Mouse (Mus musculus): ENCODE data around the gene Camk2n1.
"Not testable (repeated sequence)": the region's sequence is repeated elsewhere in the genome, so short reads cannot be mapped to it uniquely, and the experiment has no call there.

Gene Camk2n1

DNA sequence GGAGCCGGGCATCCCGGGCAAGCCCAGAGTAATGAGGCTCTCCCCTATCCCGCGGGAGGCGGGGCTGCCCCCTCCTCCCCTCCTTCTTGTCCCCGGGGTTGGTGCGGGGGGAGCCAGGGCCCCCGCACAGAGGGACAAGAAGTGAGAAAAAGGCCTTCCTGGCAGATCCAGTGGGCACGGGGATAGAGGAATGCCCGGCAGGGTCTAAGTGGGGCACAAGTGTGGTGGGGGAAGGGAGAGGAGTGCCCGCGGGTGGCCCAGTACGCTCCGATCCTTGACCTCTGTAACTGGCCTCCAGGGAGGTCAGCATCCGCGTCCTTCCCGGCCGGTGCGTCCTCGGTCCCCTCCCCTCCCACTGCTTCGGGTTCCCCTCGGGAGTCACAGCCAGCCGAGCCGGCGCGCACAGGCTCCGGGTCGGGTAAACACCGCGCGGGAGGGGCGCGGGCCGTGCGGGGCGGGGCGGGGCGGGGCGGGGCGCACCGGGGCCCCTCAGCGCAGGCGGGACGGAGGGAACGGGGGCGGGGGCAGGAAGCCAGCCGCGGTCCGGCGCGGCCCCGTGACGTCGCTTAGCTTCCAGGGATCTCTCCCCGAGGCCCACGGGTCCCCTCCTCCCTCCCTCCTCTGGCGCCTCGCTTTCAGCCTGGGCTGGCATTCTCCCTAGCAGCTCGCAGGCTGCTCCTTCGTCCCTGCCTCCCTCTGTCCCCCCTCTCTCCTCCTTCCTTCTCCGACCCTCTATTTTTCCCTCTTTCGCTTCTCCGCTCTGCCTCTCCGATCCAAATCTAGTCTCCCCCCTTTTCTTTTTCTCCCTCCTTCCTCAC lies at the start of gene Camk2n1:
Gene Camk2n1 (plus strand): TSS at position 562 of the 818 bp plus-strand sequence.
- peak; percentile 36 for DNase-seq

DNA sequence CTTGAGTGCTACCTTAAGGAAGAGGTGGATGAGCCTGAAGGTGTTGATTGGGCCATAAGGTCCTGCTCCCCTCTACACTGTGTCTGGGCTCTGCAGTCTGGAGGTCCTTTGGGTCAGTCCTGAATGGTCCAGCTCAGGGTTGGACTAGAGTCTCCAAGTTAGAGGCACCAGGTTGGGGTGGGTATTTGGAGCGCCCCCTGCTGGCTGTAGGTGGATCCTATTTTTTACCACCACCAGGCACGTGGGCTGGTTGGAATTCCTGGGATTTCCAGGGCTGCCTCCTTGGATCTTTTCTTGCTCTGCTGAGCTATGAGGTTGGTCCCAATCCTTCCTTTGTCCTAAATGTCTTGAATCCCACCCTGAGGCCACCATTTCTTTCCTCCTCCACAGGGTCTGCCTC lies 49.3 kb upstream of the Camk2n1 start:
- DNase-seq, result peak; percentile 15

DNA sequence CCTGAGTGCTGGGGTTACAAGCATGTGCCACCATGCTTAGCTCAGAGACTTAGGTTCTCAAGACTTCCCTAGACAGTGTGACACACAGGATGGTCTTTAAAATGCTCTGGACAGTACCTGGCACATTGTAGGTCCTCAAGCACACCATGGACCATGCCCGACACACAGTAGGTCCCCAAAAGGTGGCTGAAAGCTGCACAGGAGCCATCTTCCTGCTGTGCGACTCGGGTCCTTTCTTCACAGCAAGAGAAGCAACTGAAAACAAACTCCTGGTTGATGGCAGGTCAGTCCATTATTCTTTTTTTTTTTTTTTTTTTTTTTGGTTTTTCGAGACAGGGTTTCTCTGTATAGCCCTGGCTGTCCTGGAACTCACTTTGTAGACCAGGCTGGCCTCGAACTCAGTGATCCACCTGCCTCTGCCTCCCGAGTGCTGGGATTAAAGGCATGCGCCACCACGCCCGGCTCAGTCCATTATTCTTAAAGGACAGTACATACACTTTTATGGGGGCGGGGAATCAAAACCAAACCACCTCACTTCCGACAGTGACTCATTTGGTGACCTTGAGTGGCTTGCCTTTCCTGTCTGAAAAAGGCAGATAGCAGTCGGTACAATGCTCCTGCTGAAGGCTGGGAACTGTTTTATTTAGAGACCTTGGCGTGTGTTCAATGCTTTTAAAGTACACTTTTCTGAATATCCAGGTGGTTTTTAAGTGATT lies 46.5 kb upstream of the Camk2n1 start:
- no peak for DNase-seq

DNA sequence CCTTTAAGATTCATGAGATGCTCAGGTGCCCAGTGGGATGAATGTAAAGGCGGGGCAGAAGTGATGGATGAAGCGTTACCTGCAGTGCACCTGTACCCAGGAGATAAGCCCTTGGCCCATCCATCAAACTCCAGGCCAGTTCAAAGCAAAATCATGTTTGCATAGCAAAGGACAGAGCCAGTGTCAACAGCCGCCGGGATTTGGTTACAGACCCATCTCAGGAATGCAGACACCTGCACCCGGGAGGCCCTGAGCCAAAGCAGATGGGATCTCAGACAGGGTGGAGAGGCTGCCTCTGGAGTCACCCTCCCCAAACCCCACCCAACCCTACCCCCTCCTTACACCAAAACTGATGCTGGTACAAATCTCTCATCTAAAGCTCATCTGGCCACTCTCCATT lies 43.1 kb upstream of the Camk2n1 start:
- no peak for DNase-seq

DNA sequence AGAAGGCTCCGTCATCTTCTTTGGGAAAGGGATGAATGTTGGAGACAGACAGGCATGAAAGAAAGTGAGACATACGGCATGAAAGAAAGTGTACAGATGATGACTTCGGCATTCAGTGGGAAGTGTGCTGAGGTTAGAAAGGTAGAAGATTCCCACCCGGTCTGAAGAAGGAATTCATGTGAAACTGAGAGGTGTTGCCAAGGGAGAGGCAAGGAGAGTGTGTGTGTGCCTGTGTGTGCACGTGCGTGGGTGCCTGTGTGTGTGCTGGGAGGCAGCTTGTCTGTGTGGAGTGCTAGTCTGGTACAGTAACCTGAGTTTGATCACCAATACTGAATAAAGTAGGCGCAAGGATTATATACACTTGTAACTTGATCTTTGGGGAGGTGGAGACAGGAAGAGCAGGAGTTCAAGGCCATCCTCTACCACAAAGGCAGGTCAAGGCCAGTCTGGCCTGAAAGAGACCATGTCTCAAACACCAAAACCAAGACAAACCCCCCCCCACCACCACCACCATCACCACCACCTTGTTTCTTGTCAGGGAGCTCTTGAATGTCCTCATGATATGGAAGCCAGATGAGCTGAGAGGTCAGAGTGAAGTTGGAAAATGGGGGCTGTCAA lies 42.5 kb upstream of the Camk2n1 start:
- DNase-seq, result no peak

DNA sequence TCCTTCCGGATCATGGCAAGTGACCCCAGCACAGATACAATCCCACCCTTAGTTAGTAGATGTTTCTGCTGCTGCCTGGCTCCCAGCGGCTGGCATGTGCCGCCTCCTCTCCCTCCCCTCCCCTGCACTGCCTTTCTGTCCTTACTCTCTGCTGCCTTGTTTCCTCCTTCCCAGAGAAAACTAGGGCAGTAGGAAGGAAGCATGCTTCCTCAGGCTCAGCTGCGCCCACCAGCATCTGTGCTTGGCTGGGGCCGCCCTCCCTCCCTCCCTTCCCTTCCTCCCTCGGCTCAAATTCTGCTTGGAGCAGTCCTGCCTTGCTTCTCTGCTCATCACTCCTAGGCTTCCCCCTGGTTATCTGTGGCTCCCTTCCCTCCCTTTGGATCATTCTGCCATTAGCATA lies 39.4 kb upstream of the Camk2n1 start:
- DNase-seq, result no peak

DNA sequence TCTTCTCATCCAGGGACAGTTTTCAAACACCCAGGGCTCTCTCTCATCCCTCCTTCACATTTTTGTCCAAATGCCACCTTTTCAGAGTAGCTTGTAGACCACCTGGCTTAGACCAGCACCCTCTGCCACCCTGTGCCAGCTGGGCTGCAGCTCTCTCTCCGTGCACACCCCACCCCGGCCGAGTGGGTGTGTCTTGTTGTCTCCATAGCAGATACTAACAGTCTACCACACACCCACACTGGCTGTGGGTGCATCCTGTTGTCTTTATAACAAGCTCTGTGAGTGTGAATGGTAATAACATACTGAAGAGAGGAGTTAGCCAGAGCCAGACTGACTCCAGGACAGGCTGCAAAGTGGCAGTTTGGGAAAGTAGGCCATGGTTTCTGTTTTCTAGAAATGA lies 38.1 kb upstream of the Camk2n1 start:
- no peak for DNase-seq

DNA sequence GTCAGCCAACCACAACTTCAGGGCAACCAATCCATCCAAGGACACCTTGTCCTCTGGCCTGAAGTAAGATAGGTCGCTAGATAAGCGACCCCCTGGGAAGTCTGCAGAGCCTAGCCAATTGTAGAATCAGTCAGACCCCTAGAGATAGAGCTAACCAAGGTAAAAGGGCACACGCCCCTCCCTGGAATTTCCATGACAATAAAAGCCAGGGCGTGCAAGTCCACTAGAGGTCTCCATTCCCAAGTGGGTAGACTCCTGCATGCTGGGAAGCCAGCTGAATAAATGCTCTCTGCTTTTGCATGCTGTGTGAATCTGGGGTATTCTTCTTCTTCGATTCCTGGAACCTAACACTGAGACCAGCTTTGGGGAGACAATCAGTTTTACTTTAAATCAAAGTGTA lies 37.7 kb upstream of the Camk2n1 start:
- DNase-seq, result no peak

DNA sequence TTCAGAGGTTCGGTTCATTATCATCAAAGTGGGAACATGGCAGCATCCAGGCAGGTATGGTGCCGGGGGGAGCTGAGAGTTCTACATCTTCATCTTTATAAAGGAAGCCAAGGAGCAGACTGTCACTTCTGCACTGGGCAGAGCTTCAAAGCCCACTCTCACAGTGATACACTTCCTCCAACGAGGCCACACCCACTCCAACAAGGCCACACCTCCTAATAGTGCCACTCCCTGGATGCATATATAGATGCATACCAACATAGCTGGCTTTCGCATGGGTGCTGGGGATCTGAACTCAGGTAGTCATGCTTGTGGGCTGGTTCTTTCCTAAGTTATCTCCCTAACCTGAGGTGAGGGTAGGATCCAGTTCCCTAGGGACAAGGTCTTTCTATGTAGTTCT lies 36.2 kb upstream of the Camk2n1 start:
- DNase-seq, result no peak

DNA sequence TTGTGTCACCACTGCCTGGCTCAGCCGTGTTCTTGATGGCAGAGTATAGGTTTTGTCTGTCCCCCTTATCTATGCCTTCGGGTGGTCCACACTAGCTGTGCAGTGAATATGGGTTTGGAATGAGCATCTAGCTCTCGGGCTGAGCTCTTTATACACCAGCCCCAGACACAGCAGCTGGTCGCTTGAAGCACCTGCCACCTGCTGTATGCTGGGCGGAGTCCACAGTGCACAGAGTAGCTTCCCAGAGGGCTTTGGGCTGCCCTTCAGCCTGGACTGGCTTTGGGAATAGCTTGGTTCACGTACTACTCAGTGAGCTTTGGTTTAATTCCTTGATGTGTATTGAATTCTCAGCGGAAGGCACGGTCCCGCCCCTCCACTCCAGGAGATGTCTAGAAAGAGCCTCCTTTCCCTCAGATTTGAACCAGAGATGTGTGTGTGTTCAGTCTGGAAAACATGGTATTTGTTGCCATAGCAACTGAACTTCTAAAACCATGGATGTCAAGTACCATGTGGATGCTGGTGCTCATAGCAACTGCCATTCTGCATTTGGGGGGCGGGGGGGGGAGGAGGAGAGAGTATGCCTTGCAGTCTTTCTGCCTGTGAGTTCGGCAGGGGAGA lies 35.7 kb upstream of the Camk2n1 start:
- DNase-seq, result no peak

DNA sequence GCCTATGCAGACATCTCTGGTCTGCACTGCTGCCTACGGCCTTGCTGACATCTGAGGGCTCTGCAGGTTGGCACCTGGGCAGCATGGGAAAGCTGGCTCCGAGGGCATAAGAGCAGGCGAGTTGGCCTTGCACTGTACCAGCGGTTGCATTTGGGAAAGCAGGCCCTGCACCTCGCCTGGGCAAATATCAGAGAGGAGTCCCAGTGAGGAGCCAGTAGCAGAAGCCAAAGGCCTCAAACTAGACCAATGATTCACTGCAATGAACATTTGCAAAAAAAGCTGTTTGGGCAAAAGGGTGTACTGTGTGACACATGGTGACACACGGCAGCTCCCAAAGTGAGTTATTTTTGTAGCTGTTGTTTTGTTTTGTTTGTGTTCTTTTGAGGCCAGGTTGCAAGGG lies 29.1 kb upstream of the Camk2n1 start:
- no peak for DNase-seq

DNA sequence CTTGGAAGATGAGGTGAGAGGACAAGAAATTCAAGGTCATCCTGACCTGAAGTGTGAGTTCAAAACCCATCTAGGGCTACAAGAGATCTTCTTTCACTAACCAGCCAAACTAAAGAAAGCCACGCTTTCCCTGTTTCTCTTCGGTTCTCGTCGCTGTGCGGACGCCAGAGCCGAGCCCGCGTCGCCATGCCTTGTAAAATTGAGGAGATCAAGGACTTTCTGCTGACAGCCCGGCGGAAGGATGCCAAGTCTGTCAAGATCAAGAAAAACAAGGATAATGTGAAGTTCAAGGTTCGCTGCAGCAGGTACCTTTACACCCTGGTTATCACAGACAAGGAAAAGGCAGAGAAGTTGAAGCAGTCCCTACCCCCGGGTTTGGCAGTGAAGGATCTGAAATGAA lies 28.5 kb upstream of the Camk2n1 start:
- not testable (repeated sequence) for DNase-seq

DNA sequence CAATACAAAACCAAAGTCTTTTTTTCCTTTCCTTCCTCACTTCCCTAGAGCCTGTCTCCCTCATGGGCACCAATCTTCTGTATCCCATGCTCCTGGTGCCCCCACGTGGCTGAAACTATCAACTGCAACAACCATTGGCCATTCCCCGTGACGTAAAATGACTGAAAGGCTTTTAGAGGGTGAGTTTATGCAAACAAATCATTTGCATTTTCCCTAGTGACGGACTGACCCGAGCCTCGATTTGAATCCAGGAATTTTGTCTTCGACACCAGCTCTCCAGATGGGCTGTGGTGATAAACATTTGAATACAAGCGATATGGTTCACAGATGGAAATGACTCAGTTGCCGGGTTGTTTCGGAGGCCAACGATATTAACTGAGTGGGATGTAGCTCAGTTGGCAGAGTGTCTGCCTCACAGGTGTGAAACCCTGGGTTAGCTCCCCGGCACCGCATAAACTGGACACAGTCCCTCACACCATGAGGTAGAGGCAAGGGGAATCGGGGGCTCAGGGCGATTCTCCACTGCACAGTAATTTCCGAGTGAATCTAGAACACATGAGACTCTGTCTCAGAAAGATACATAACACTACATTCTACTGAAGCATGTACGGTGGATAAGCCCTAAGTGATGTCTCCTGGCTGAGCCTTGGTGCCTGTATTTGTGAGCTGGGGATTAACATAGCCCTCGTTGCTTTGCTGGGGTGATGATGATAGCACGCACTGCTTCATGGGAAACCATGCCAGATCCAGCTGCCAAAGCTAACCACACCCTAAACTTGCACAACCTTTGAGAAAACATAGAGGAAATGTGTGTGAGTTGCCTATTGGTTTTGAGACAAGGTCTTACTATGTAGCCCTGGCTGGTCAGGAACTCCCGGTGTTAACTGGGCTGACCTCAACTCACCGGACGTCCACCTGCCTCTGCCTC lies 27.1 kb upstream of the Camk2n1 start:
- DNase-seq, result peak; percentile 55

DNA sequence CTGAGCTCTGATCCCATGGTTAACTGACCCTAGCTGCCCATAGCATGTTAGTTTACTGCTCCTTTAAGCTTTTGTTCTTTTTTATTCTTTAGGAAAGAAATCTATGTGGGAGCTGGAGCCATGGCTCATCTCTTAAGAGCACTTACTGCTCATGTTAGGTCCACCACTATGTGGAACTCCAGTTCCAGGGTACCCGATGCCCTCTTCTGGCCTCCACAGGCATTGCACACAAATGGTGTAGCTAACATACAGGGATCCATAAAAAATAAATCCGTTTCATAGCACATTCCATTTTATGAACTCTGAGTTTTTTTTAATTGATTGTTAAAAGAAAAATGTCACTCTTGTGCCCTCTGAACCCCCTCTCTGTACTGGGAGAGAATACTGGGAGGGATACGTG lies 24.3 kb upstream of the Camk2n1 start:
- peak; percentile 34 for DNase-seq

DNA sequence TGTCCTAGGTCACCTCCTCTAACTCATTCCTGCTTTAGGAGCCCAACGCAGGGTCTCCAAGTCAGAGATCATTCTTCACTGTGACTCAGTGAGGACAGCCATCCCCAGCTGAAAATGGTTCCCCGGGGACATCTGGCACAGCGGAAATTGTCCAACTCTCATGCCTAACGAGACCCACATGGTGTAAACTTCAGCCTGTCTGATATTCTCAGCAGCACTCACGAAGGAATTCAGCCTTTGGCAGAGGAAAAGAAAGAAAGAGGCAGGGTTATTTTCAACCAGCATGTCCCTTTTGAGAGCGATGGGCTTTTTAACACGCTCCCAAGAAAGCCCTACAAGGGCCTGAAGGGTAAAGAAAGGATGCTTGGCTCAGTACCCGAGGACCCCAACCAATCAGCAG lies 22.8 kb upstream of the Camk2n1 start:
- no peak for DNase-seq

DNA sequence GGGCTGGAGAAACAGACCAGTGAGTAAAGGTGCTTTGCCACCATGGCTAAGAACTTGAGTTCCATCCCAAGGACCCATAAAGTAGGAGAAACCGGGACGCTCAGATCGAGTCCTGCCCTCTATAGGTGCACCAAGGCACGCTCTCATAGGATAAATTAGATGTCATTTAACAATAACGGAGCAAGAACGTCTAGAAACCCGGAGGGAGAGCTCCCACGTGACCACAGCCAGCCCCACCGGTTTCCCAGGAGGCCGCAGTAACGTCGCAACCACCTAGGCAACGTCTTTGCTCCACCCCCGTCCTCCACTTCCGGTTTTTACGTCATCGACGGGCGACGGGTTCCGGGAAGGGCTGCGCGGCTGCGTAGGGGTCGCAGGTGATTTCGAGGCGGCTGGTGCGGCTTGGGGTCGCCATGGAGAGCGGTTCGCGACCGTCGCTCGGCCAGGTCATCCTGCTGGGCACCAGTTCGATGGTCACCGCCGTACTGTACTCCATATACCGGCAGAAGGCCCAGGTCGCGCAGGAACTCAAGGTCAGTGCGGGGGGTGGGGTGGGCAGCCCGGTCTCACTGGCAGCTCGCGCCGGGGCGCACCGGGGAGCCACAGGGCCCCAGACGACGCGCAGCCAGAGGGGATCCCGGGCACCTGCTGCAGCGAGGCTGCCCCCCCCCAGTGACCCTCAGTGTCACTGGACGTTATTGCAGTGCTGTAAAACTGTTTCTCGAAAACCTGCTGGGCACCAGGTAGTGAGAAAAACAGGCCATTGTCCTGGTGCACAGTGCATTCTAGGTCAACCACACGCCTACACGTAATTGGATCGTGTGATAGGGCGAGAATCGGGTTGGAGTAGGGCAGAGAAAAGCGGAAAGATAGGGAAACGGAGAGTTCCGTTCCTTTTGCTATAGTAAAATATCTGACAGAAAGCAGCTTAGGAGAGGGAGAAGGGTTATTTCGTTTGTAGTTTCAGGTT lies 19.5 kb upstream of the Camk2n1 start, which contains the start of gene Mul1:
Gene Mul1 (plus strand): TSS at position 325 of the 970 bp plus-strand sequence.
- peak; percentile 96 for DNase-seq

DNA sequence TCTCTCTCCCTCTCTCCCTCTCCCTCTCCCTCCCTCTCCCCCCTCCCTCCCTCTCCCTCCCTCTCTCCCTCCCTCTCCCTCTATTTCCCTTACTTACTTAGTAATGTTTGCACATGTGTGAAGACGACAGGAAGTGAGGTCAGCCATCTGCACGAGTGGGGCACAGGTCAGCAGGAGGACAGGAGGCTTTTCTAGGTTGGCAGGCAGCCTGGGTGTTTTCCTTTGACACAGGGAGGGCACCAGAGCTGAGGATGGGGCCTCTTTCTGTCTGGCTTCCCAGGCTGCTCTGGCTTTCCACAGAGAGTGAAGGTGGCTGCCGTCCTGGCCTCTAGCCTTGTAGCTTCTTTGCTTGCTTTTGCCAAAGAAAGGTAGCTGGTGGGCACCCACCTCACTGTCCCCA lies 14.1 kb upstream of the Camk2n1 start:
- no peak for DNase-seq

DNA sequence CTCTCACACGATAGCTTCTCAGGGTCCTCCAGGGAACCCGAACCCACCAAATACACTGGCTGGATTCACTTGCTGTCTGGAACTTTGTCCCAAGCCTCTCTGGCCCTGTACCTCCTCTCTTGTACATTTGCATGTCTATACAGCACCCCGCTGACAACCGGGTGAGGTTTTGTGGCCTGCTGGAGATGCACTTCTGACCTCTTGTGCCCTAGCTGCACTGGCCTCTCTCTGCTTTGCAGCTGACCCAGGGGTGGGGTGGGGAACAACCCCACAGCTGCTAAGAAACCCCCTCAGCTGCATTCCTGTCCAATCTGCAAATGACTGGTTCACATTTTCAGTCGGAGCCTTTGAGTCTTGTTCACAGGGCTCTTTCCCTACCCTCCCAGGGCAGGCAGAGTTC lies 9.2 kb upstream of the Camk2n1 start:
- no peak for DNase-seq

DNA sequence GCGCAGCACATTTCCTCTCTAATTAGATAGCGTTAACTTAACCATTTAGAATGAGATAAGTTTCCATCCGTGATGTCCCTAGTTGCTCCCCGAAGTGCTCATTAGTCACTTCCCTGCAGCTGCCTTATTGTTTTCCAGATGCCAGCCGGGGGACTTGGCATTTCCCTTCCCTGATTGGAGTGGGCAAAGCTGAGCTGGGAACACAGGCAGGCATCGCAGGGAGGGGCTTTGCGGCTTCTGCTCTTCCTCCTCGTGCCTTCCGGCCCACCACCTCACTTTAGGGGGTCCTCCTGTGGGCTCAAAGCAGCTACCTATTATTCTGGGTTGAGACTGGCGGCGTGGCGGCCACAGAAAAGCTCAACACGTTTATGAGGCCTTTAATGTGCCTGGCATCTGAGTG lies 7.1 kb upstream of the Camk2n1 start:
- no peak for DNase-seq

DNA sequence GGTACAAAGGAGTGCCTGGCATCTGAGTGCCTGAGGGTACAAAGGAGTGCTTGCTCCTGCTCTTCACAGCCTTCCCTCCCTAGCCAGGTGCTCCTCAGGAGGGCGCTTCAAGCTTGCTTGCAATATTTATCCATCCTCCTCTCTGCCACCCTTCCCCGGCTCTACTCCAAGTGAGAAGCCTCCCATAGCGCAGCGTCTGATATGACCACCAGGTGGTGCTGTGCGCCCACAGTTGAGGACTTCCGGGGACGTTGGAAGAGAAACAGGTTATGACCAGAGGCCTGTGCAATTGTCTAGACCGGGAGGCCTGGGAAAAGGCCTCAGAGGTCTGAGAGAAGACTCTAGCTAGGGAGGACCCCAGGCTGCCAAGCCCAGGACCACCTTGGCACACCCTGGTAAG lies 6.7 kb upstream of the Camk2n1 start:
- peak; percentile 89 for DNase-seq

All from thymus, postnatal 25 days (tissue).